Mouse (Mus musculus): ENCODE data around the gene Rbm5.

- no peak for TF ChIP-seq CTCF (IDR thresholded peaks at IDR 0.05; ENCODE audit: low read depth)
- no peak; the same call in 1 of the 2 replicates for TF ChIP-seq EP300 (IDR thresholded peaks at IDR 0.05; ENCODE audit: low read depth)
Measured at GRCm38 (mm10) chr9:107770374-107771290, at the start of gene Rbm5.

Measured in liver, postnatal 0 days (tissue).